Mouse (Mus musculus) lung, postnatal 0 days (tissue): ENCODE results near the gene Lrguk. TPM values are rescaled to one million over a fixed set of nuclear protein-coding genes. Genes with fewer than 3 reads are reported as not detected.

Experiments
- ATAC-seq: fragments of 200-750 bp; cut with Nextera tagmentation; 2 replicates; pipeline ENCODE4 v1.8.0; 2017; ENCODE audit warnings: moderate library complexity
- DNase-seq: peaks from one replicate; pipeline ENCODE4 v3.0.0-alpha.2; 2016; ENCODE audit warnings: low spot score
- H3K27ac ChIP-seq: fragments of 300-500 bp; sonication (generic); 2 replicates; pipeline ENCODE4 v1.5.1; 2014; ENCODE audit warnings: antibody characterized with exemption, mild to moderate bottlenecking, low read length, mixed read lengths
- H3K27me3 ChIP-seq: fragments of 300-500 bp; sonication (generic); replicated peaks from 2 replicates; pipeline ENCODE4 v1.6.1; 2014; ENCODE audit warnings: low read length, mixed read lengths; ENCODE audit not compliant: insufficient read depth
- H3K36me3 ChIP-seq: fragments of 300-500 bp; sonication (generic); 2 replicates; pipeline ENCODE4 v1.6.1; 2014; ENCODE audit warnings: low read length, mixed read lengths; ENCODE audit not compliant: insufficient read depth
- H3K4me1 ChIP-seq: fragments of 300-500 bp; sonication (generic); 2 replicates; pipeline ENCODE4 v1.6.1; 2014; ENCODE audit warnings: antibody characterized with exemption, low read depth, low read length, mixed read lengths; ENCODE audit not compliant: insufficient read depth
- H3K4me2 ChIP-seq: fragments of 300-500 bp; sonication (generic); replicated peaks from 2 replicates; pipeline ENCODE4 v1.6.1; 2014; ENCODE audit warnings: low read depth, mild to moderate bottlenecking, low read length, moderate library complexity, mixed read lengths
- H3K4me3 ChIP-seq: fragments of 300-500 bp; sonication (generic); 2 replicates; pipeline ENCODE4 v1.5.1; 2014; ENCODE audit warnings: low read depth, low read length
- H3K9ac ChIP-seq: fragments of 300-500 bp; sonication (generic); replicated peaks from 2 replicates; pipeline ENCODE4 v1.6.1; 2014; ENCODE audit warnings: low read depth, mild to moderate bottlenecking
- H3K9me3 ChIP-seq: fragments of 300-500 bp; sonication (generic); 2 replicates; pipeline ENCODE4 v1.6.1; 2016; ENCODE audit warnings: low read length, mixed read lengths
- CTCF ChIP-seq: IDR thresholded peaks from 2 replicates; pipeline ENCODE4 v1.5.1; 2016; ENCODE audit warnings: antibody characterized with exemption, mild to moderate bottlenecking
- EP300 ChIP-seq: IDR thresholded peaks from 2 replicates; pipeline ENCODE4 v1.6.1; 2016; ENCODE audit warnings: antibody characterized with exemption, mild to moderate bottlenecking, control low read depth
- WGBS: fragments of 180-500 bp; shearing (Covaris S2); extraction: QIAGEN DNeasy Blood & Tissue Kit; methylation state at CpG from one replicate; pipeline ENCODE4 v1.1.7; 2014; 5-methylcytosine and 5-hydroxymethylcytosine counted together
- polyA plus RNA-seq: library from polyadenylated mRNA; unstranded; fragments of >200 nt; fragmentation: Nextera tagmentation; extraction: Ambion mirVana; gene quantifications from 2 replicates; pipeline ENCODE4 v1.2.1, GENCODE M21; 2015

The Lrguk gene
- polyA plus RNA-seq, 1 experiment from 2014 or later: 3.6 TPM

DNA sequence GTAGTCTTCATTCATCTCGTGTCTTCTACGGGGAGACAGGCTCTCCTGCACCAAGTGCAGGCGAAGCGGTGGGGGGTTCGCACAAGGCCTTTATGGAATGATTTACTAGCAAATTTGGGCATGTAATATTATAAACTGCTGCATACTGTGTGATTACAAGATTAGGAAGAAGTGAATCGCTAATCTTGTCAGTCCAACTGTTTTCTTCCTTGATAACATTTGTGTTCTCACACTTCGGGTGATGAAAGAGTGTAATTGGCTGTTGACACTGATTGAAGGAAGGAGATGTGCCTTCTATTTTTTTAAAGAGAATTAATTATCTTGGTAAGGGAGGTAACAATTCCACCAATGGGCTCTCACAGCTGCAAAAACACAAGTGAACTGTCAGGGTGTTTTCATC, 119.4 kb downstream of the Lrguk start:
- TF ChIP-seq EP300 (no peak), CTCF (no peak)
- WGBS: 72% methylated on average over 7 of the region's 7 CpGs

GRCm38 (mm10) chr6:34149066-34149465, 119.8 kb downstream of the Lrguk start:
- Histone ChIP-seq H3K4me2 (no peak overlapping the region), H3K4me3 (no peak overlapping the region), H3K27ac (no peak overlapping the region), H3K9ac (no peak overlapping the region), H3K4me1 (peaks cover 5% of the 10 kb centered on the region; the same call in 1 of the 2 replicates), H3K9me3 (0 out of 2 replicates have a peak, but pooled peaks cover 4% of the 10 kb centered on the region), H3K36me3 (no peaks in the 10 kb centered on the region), H3K27me3 (no peaks in the 10 kb centered on the region)
- no peak for DNase-seq
- no peak for ATAC-seq
- TF ChIP-seq CTCF (no peak), EP300 (no peak)
- 79% methylated on average over 9 of the region's 9 CpGs for WGBS

More for the DNA sequence above, 119.4 kb downstream of the Lrguk start:
- no peaks in the 10 kb centered on the region for H3K27me3 ChIP-seq
- no peak overlapping the region for H3K9ac ChIP-seq
- no peak overlapping the region for H3K4me3 ChIP-seq
- ATAC-seq (no peak), DNase-seq (no peak)
- H3K9me3 ChIP-seq: 0 out of 2 replicates have a peak, but pooled peaks cover 4% of the 10 kb centered on the region
- no peak overlapping the region for H3K27ac ChIP-seq
- H3K4me2 ChIP-seq: no peak overlapping the region
- peaks cover under 1% of the 10 kb centered on the region; the same call in 1 of the 2 replicates for H3K4me1 ChIP-seq
- H3K36me3 ChIP-seq: no peaks in the 10 kb centered on the region

DNA sequence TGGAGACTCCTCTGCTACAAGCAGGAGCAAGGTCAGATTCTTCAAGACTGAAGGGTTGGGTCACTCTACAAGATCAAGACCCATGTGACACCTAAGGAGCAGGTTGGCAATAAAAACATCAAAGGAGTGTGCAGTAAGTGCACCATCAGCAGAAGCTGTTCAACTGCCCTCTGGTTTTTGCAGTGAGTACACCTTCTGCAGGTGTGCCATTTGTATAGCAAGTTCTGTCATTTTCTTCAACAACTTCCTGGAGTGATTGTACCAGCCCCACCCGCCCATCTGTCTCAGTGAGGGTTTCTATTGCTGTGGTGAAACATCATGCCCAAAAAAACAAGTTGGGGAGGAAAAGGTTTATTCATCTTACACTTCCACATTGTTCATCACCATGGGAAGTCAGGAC, 120.6 kb downstream of the Lrguk start:
- TF ChIP-seq EP300 (no peak), CTCF (no peak)
- DNase-seq: no peak
- no peaks in the 10 kb centered on the region for H3K27me3 ChIP-seq
- H3K9ac ChIP-seq: no peak overlapping the region
- no peak for ATAC-seq
- peaks cover 8% of the 10 kb centered on the region; the same call in 1 of the 2 replicates for H3K4me1 ChIP-seq
- H3K27ac ChIP-seq: no peak overlapping the region
- no peak overlapping the region for H3K4me3 ChIP-seq
- 0 out of 2 replicates have a peak, but pooled peaks cover 4% of the 10 kb centered on the region for H3K9me3 ChIP-seq
- no peaks in the 10 kb centered on the region for H3K36me3 ChIP-seq
- WGBS: 68% methylated on average over 1 of the region's 1 CpGs
- H3K4me2 ChIP-seq: no peak overlapping the region

DNA sequence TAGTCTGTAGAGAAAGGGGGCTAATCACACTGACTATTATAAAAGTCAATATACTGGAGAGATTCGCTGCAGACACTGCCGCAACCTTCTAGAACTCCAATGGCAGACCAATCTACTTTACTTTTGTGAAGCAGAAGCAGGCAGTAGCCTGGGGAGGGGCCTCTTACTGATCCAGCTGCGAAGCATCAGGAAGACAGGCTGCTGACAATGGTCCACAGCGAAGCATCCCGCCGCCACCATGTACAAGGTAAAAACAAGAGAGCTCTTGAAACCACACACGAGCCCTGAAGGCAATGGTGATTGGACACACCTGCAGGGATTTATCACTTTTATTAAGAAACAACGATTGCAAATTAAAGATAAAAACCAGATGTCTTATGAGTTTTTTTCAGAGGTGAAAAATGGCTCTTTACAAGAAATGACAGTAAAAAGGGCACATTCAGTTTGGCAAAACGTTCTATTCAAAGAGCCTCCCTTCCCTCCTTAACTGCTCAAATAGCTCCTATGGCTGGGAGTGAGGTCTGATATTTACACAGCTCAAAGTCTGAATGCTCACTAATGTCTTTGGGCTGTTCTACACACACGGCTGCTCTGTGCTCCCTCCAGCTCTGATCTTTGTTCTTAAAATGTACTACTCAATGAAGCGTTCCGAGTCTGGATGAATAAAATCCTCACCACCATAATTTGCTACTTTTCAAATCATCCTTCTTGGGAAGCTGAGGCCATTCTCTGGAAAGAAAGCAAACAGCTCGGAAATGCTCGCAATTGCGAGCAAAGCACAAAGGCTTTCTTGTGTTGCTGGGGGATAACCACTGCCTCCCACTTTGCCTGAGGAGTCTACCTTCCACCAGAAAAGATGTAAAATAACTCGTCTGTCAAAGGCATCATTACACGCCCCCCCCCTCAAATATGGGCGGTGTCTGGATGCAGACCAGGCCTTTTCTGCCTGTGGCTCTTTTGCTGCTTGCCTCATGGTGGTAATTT, 124.1 kb downstream of the Lrguk start:
- no peak overlapping the region for H3K4me2 ChIP-seq

DNA sequence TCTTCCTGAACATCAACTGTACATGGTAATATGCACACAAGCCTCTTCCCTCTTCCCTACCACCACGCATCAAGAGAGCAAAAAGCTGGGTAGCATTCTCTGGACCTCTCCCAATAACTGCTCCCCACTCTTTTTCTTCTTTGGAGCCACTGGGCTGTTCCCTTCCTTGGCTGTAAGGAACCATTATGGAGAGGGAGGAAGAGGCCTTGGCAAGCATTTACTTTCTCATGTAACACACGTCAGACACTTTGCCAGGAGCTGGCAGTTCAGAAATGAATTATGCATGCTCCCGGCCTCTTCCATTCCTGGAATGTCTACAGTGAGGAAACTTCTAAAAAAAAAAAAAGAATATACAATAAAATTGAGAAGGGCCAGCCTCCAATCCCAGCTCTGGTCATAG, 125.0 kb downstream of the Lrguk start:
- peaks cover 16% of the 10 kb centered on the region; the same call in 1 of the 2 replicates for H3K4me1 ChIP-seq
- TF ChIP-seq CTCF (no peak), EP300 (no peak)
- no peak overlapping the region for H3K4me2 ChIP-seq
- 0 out of 2 replicates have a peak, but pooled peaks cover 9% of the 10 kb centered on the region for H3K36me3 ChIP-seq
- ATAC-seq: peak; percentile 67
- H3K27me3 ChIP-seq: no peaks in the 10 kb centered on the region
- no peak overlapping the region for H3K4me3 ChIP-seq
- H3K9me3 ChIP-seq: no peaks in the 10 kb centered on the region
- peak; percentile 75 for DNase-seq
- H3K27ac ChIP-seq: no peak overlapping the region
- WGBS: 7% methylated on average over 3 of the region's 3 CpGs
- no peak overlapping the region for H3K9ac ChIP-seq

More for the DNA sequence above, 124.1 kb downstream of the Lrguk start:
- TF ChIP-seq CTCF (no peak), EP300 (no peak)
- 0 out of 2 replicates have a peak, but pooled peaks cover 7% of the 10 kb centered on the region for H3K36me3 ChIP-seq
- DNase-seq (no peak), ATAC-seq (no peak)
- no peak overlapping the region for H3K9ac ChIP-seq
- no peak overlapping the region for H3K4me3 ChIP-seq
- peaks cover 16% of the 10 kb centered on the region; the same call in 1 of the 2 replicates for H3K4me1 ChIP-seq
- WGBS: 40% methylated on average over 18 of the region's 18 CpGs
- H3K27me3 ChIP-seq: no peaks in the 10 kb centered on the region
- no peak overlapping the region for H3K27ac ChIP-seq
- no peaks in the 10 kb centered on the region for H3K9me3 ChIP-seq

DNA sequence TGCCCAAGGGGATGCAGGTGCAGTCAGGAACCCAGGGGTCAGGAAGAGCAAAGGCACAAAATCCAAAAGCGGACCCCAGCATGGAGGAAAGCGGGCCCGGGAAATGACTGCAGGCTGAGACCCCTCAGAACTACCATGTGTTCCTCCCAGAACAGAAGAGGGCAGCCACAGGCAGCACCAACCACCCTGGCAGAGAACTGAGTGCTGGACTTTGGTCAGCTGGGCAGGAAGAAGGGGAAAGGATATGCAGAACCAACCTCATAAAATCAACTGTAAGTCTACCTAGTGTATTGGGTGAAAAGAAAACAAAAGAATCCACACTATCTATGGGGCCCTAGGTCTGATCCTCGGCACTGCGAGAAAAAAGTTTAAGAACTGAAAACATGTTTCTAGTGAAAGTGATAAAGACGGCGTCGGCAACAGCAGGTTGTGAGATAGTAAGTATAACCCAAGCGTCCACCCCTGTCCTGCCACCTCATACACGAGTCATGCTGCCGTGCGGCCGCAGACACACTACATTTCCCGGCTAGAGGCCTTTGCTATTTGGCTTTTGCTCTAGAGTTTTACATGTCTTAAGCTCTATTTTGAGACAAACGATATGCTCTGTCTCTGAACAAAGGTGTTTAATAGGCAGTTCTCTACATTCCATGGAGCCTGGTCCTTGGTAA, 126.0 kb downstream of the Lrguk start:
- DNase-seq: no peak
- Histone ChIP-seq H3K4me3 (no peak overlapping the region), H3K27me3 (no peaks in the 10 kb centered on the region), H3K9me3 (no peaks in the 10 kb centered on the region), H3K36me3 (0 out of 2 replicates have a peak, but pooled peaks cover 16% of the 10 kb centered on the region), H3K9ac (no peak overlapping the region), H3K4me1 (peaks cover 16% of the 10 kb centered on the region; the same call in 1 of the 2 replicates), H3K4me2 (no peak overlapping the region), H3K27ac (no peak overlapping the region)
- TF ChIP-seq CTCF (no peak), EP300 (no peak)
- 72% methylated on average over 15 of the region's 15 CpGs for WGBS
- ATAC-seq: no peak
